Mouse (Mus musculus) embryo, embryonic 11 days (tissue): ENCODE data around the gene Fgd2.
A peak's percentile ranks its signal among the peaks of the same experiment; 100 is the strongest.

Source experiments
- DNase-seq: peaks from one replicate; pipeline ENCODE4 v3.0.0-alpha.2; 2015

Fgd2 gene

DNA sequence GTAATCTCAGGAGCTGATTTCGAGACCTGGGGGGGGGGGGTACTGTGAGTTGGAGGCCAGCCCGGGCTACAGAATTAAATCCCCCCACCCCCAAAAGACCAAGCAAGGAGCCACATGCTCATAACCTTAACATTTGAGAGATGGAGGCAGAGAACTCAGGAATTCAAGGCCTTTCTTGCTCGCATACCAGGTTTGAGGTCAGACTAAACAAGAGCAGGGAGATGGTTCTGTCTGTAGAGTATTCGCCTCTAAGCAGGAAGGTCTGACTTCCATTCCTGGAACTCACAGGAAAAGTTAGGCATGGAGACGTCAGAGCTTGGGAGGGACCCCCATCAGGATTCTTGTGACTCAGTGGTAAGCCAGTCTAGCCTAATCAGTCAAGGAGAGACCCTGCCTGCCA lies 39.3 kb downstream of the Fgd2 start:
- DNase-seq: no peak

DNA sequence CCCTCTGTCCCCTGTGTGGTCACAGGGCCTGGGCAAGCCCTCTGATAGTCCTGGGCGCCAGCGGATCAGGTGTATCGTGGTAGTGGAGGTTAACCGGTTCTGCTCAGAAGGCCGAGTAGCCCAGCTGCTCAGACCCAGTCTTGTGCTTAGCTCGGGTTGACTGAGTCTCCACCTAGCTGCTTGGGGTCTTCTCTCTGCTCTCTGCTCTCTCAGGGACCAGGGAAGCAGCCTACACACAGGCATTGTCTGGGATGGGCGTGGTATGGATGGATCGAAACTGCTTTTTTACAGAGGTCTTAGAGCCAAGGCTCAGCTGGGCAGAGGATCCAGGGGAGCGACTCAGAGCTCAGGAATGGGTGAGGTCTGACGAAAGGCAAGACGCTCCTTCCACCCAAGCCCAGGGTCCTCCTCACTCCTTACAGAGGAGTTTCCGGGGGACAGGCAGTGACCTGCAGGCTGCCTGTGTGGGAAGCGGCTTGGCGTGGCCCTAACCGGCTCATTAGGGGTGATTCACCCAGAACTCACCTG lies 41.1 kb downstream of the Fgd2 start:
- no peak for DNase-seq

GRCm38 (mm10) chr17:29403179-29403578 lies 42.5 kb downstream of the Fgd2 start:
- DNase-seq: no peak

DNA sequence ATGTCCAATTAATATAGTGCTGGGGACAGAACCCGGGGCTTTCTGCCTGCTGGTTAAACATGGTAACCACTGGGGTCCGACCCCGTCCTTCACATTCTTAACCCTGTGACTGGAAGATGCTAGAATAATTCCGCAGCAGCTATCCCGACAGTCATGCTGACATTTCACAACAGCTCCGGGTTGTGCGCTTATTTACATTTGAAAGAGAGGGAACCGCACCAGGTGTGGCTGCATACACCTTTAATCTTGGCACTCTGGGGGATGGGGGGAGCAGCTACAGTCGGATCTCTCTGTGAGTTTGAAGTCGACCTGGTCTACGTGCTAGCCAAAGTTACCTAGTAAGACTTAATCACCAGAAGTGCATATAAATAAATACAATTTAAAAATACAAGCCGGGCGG lies 44.8 kb downstream of the Fgd2 start:
- DNase-seq: no peak

DNA sequence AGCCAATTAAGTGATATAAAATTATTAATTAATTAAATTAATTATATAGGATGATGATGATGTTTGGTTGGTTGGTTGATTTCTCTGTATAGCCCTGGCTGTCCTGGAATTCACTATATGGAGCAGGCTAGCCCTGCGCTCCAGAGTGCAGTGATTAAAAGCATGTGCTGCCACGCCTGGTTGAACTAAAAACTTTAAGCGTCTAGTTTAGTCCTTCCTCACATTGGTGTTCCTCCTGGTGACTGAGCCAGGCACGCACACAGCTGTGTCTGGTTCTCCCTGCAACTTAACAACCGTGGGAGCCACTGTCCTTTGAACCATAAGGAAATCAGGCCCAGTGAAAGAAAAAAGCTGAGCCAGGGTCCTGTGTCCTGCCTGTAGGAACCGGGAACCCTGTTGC lies 45.4 kb downstream of the Fgd2 start:
- peak; percentile 42 for DNase-seq

DNA sequence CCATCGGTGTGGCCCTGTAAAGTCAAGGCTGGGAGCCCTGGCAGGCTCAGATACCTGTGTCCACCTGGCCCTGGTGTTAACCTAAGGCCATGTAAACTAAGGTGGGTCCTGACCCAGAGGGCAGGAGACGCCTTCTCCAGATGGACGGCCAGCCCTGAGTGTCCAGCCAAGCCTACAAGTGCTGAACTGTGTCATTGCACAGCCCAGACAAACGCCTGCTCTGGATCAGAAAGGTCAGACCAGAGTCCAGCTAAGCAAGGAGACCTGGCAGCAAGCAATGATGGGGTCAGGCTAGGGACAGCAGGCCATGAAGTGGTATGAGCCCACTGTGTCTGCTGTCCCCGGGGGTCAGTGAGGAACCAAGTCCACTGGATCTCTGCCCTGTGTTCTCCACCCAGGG lies 46.7 kb downstream of the Fgd2 start:
- DNase-seq: no peak

GRCm38 (mm10) chr17:29408364-29408763 lies 47.6 kb downstream of the Fgd2 start:
- no peak for DNase-seq

DNA sequence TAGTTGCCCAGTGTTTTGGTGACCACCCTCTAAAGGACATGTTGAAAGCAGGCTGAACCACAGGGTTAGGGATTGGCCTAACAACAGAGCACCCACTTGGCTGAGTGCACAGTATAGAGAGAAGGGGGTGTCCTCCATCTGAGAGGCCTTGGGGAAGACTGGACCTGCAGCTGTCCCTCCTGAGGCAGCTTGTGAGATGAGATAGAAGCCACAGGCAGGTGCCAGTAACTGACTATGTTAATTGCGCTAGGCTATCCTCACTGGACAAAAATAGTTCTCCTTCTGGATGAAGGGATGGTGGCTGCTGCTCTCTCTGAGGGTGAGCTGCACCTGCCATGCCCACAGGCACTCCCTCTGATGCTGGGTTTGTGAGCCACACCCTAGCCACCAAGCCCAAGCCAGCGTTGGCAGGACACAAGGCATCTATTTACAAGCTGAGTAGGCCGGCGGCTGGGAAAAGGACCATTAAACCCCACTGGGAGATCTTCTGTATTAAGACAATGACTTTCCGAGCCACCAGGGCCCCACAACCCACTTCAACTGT lies 49.2 kb downstream of the Fgd2 start:
- DNase-seq: no peak

- DNase-seq: no peak
Observed at GRCm38 (mm10) chr17:29411821-29412425, 51.2 kb downstream of the Fgd2 start.

DNA sequence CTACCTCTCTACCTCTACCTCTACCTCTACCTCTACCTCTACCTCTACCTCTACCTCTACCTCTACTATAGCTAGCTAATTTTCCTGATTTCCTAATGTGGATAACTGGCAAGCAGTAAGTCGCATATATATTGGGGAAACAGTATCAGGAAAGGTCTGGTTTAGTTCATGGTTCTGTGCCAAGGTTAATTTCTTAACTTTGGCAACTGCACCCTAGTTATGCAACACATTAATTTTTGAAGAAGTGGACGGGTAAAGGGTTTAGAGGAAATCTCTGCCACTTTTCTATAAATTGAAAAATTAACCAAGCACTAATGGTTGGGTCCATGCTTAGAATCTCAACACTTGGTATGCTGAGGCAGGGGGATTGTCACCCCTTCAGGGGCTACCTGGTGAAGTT lies 53.9 kb downstream of the Fgd2 start:
- DNase-seq: no peak

DNA sequence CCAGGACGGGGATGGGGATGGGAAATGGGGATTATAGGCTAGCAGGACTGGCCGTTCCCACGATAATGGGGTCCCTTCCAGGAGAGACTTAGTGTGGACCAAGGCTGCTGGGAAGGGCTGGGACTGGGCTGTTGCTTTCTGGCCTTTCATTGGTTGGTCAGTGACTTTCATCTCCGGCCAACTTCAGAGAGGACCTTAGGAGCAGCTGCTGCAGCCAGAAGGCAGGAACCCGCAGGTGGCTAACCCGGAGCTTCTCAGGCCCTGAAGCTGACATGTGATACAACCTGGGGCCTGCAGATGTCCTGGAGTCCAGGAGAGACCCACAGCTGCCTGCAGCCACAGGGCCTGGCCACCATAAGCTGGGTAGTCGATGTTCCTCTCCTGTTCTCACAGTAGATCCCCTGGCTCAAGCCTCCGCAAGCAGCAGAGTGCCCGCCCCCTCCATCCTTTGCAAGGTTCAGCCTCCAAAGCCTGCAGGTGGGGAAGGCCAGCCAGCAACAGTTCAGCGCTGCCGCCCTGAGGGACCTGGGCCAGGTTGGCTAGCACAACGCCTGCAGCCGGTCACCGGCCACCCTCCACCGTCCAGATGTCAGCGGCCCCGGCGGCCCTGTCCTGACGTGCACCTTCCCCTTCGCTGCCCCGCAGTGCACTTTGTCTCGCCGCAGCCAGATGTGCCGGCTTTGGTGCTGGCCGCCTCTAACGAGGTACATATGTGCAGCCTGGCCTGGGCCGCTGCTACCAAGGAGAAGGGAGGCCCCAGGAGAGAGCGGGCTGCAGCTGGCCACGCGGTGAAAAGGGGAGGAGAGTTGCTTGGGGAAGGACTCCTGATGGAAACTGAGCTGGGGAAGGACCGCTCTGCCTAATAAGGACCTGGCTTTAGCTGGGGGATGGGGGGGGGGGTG lies 55.3 kb downstream of the Fgd2 start:
- peak; percentile 92 for DNase-seq

GRCm38 (mm10) chr17:29416757-29417156 lies 56.0 kb downstream of the Fgd2 start:
- peak; percentile 49 for DNase-seq

DNA sequence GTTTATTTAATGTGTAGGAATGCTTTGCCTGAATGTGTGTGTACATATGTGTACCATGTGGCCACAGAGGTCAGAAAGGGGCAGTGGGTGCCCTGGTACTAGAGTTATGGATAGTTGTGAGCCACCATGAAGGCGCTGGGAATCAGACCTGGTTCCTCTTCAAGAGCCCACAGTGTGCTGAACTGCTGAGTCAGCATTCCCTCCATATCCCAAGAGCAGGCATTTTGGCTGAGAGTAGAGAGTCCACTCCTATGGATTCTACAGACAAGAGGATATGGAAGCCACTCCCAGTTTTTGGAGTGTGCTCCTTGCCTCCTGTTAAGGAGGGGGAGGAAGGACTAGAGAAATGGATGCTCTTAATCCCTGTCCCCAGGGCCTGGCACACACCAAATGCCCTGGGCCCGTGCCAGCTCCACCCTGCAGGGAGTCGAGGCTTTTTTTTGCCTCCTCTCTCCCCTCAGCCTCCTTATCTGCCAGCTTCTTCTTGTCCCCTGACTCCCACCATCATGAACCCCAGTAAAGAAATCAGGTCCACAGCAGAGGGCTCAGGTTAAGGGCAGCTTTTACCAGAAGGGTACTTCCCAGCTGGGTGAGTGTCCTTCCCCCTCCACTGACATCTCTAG lies 58.2 kb downstream of the Fgd2 start:
- no peak for DNase-seq

- DNase-seq: no peak
Observed at GRCm38 (mm10) chr17:29419976-29420739, 59.4 kb downstream of the Fgd2 start.

GRCm38 (mm10) chr17:29421319-29421718 lies 60.6 kb downstream of the Fgd2 start:
- no peak for DNase-seq

DNA sequence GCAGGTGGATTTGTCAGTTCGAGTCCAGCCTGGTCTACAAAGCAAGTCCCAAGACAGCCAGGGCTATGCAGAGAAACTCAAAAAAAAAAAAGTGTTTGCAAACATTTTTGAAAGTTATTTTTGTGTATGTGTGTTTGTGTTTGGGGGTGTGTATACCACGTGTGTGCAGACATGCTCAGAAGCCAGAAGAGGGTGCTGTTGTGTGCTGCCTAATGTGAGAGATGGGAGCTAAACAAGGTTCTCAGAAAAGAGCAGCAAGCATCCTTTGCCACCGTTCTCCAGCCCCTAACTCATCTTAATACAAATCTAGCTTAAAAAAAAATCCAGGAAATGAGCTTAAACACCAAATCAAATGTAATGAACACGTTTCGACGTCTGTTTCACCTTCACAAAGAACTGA lies 61.6 kb downstream of the Fgd2 start:
- DNase-seq: no peak

DNA sequence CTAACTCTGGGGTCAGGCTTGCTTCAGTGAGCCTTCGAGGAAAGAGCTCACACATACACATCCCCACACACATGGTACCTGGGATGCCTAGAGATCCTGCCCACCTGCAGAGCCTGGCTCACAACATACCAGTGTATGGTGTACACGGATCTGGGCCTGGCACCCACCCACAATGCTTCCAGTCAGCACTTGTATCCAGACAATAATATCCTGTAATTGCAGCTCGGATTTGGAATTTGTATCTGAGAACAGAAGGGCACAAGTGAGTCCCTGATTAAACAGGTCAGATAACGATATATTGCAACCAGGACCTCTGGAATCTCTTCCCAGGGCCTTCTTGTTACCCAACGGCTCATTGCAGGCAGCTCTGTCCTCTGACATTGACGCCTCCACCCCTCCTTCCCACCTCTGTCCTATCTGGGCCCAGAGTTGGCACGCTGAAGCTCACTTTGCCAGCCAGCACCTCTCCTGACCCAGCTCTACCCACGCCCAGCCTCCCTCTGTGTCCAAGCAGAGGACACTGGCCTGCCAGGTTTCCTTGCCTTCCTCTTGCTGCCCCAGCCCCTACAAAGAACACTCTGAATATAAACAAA lies 62.3 kb downstream of the Fgd2 start:
- DNase-seq: no peak

- no peak for DNase-seq
Observed at GRCm38 (mm10) chr17:29423991-29424390, 63.3 kb downstream of the Fgd2 start.

- no peak for DNase-seq
Observed at GRCm38 (mm10) chr17:29425345-29425744, 64.6 kb downstream of the Fgd2 start.

- DNase-seq: no peak
Observed at GRCm38 (mm10) chr17:29428213-29428612, 67.5 kb downstream of the Fgd2 start.

GRCm38 (mm10) chr17:29428826-29429225 lies 68.1 kb downstream of the Fgd2 start:
- no peak for DNase-seq
